8 mouse cellular contexts compared by ENCODE assay signal in genomic region chr17:24894995-24895547, GRCm38 (mm10). TPM values are rescaled to one million over a fixed set of nuclear protein-coding genes. Genes with fewer than 3 reads are reported as not detected.
DNase-seq lines count a peak whose midpoint lies in the region.

Gene Eme2, minus strand, starts transcription at chr17:24895087.
Gene Mrps34, plus strand, starts transcription at chr17:24895116.

- peak within 1 kb of the TSS; percentile 93 for H3K27ac ChIP-seq in hindbrain, embryonic 10.5 days

- peaks cover 70% of the 10 kb centered on the region for H3K36me3 ChIP-seq in hindbrain, embryonic 10.5 days

- no peaks in the 10 kb centered on the region for H3K9me3 ChIP-seq in hindbrain, embryonic 10.5 days

- under 1% methylated on average over 62 of the region's 62 CpGs for WGBS in hindbrain, embryonic 10.5 days

- H3K27me3 ChIP-seq in hindbrain, embryonic 10.5 days (ENCODE audit: insufficient read depth, poor library complexity, severe bottlenecking): no peaks in the 10 kb centered on the region

- peaks cover 52% of the 10 kb centered on the region for H3K4me1 ChIP-seq in hindbrain, embryonic 10.5 days (replicated peaks)

- DNase-seq in NIH3T3 (ENCODE audit: low read depth): peak; percentile 91
- DNase-seq in cerebellum, adult 9-10 months: peak; percentile 81
- DNase-seq in frontal cortex, adult 2 months (ENCODE audit: extremely low spot score in 1 of 2, low spot score in 1 of 2): peak in 1 of 2 experiments; percentile 88
- peak; percentile 90 for DNase-seq in hindbrain, embryonic 10.5 days (ENCODE audit: low spot score)
- DNase-seq in layer of hippocampus, postnatal 10 days (ENCODE audit: low spot score in 2 of 2): peak; percentile 80 to 83
- peak; percentile 90 for DNase-seq in lung, postnatal 10 days
- peak; percentile 73 for DNase-seq in ovary, postnatal 14 days (ENCODE audit: low spot score)
- peak; percentile 78 for DNase-seq in thymus, postnatal 14 days

- peak within 1 kb of the TSS; percentile 94 for H3K4me3 ChIP-seq in hindbrain, embryonic 10.5 days

RNA-seq across cellular contexts. Expression of gene Eme2, which starts in this region (rescaled TPM):
- polyA plus RNA-seq in frontal cortex, adult 2 months (2012; rRNA removed): 63.7 and 67.9 TPM in 2 replicates
- polyA plus RNA-seq in hindbrain, embryonic 10.5 days (2016; fragmentation: Nextera tagmentation; extraction: Ambion mirVana): 30.8 and 36.3 TPM in 2 replicates
- total RNA-seq in layer of hippocampus, postnatal 10 days (2021): 10 to 100 TPM; 61.6 to 62.1 TPM

RNA-seq across cellular contexts. Expression of gene Mrps34, which starts in this region (rescaled TPM):
- 111 and 127 TPM in 2 replicates for polyA plus RNA-seq in frontal cortex, adult 2 months (2012; rRNA removed)
- polyA plus RNA-seq in hindbrain, embryonic 10.5 days (2016; fragmentation: Nextera tagmentation; extraction: Ambion mirVana): 96.7 and 102 TPM in 2 replicates
- total RNA-seq in layer of hippocampus, postnatal 10 days (2021): 10 to 100 TPM; 74.1 to 77.8 TPM
